Mouse (Mus musculus) G1E (cell line): ENCODE measurements at regions not wholly inside any gene's neighbourhood (a gene's known extent, or its start where the extent isn't known, plus 50 kb on each side); places are given as distances from the start of the nearest gene placed in this dataset.

Experiments used
- CTCF ChIP-seq: IDR thresholded peaks from 2 replicates; pipeline ENCODE4 v1.5.1; 2012; ENCODE audit warnings: low read depth, low read length, inconsistent platforms, mixed read lengths
- GATA1 ChIP-seq: IDR thresholded peaks from 2 replicates; pipeline ENCODE4 v1.6.1; 2012; ENCODE audit warnings: borderline replicate concordance, low read length, inconsistent platforms, mixed read lengths
- POLR2AphosphoS5 ChIP-seq: IDR thresholded peaks from 2 replicates; pipeline ENCODE4 v1.6.1; 2012; ENCODE audit warnings: low read depth, low read length, inconsistent platforms; ENCODE audit not compliant: insufficient replicate concordance

- TF ChIP-seq CTCF (no peak), GATA1 (no peak), POLR2AphosphoS5 (no peak)
Measured at GRCm38 (mm10) chr1:57213428-57213874, 164.0 kb upstream of the 1700066M21Rik start.
